Mouse (Mus musculus) thymus, postnatal 25 days (tissue): ENCODE results near the gene Psg25.
"Not testable (repeated sequence)": the region's sequence is repeated elsewhere in the genome, so short reads cannot be mapped to it uniquely, and the experiment has no call there.

Experiments
- DNase-seq: peaks from one replicate; pipeline ENCODE4 v3.0.0; 2022

The Psg25 gene

GRCm38 (mm10) chr7:18532169-18532568 lies at the start of gene Psg25:
TSS of gene Psg25 (minus strand) at chr7:18532269.
- no peak for DNase-seq

GRCm38 (mm10) chr7:18567205-18567604 lies 35.1 kb upstream of the Psg25 start, which contains the start of gene Psg27:
TSS of gene Psg27 (minus strand) at chr7:18567305.
- no peak for DNase-seq

- DNase-seq = no peak
These were observed 27.8 kb upstream of the Psg25 start for GRCm38 (mm10) chr7:18559850-18560249.

- not testable (repeated sequence) for DNase-seq
These were observed 23.7 kb upstream of the Psg25 start for GRCm38 (mm10) chr7:18555751-18556150.

DNA sequence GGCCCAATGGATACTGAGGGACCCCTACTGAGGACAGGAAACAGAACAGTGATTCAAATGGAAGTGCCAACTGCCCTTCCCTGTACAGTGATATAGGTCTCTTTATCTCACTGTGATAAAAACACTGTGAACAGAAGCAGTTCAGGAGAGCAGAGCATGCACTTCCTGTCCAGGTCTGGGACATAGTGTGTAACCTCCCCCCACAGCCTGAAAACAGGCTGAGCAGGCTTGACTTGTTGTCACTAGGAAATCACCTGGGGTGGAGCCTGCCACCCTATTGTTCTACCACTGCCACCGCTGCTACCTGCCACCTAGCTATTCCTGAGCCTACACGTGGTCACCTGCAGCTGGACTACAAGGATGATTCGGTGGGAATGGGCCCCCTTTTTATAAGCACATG lies 1.4 kb upstream of the Psg25 start:
- DNase-seq = no peak

DNA sequence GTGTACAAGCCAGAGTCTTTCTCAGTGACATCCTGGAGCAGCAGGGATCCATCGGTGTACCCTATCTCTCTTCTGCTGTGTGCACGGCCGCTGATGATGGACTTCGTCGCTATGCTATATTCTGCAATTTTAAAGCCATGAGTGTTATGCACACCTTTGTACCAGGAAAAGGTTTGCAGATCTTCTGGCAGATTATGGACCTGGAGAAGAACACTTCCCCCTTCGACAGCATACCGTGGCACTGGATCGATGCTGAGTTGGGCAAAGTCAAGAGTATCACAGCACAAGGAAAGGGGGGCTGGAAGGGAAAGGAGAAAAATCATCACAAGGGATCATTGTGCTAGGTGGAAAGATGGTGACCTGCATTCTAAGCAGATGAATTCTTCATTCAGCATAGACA lies 7.4 kb downstream of the Psg25 start:
- no peak for DNase-seq

DNA sequence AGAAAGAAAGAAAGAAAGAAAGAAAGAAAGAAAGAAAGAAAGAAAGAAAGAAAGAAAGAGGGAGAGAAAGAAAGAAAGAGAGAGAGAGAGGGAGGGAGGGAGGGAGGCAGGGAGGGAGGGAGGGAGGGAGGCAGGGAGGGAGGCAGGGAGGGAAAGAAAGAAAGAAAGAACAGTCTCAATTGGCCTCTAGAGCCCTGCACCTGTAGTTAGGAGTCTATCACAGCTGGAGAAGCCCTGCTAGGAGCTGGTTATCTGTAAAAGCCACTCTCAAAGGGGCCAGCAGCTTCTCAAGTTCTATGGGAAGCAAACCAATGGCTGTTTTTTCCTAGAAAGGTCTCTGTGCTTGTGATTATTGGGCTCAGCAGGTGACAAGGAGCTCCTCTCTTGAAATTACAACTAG lies 19.2 kb downstream of the Psg25 start:
- not testable (repeated sequence) for DNase-seq

DNA sequence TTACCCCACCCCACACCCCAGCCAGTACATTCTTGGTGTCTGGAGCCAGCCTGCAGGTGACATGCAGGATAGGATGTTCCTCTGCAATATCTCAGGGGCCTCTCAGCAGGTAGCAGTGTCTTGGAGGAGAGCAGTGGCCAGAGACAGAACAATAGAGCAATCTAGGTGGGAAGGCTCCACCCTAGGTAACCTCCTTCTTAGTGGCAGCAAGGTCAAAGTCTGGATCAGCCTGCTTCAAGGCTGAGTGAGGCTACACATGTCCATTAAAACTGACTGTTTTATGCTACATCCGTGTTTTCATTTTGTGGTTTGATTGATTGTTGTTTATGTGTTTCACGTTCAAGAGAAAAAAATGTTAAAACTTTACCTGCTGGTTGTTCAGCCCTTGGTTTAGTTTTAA lies 19.7 kb downstream of the Psg25 start:
- not testable (repeated sequence) for DNase-seq

GRCm38 (mm10) chr7:18511479-18511878 lies 20.6 kb downstream of the Psg25 start:
- DNase-seq = no peak

GRCm38 (mm10) chr7:18484077-18484476 lies 48.0 kb downstream of the Psg25 start, which contains the start of gene Psg26:
TSS of gene Psg26 (minus strand) at chr7:18484177.
- no peak for DNase-seq
